Mouse (Mus musculus) G1E (cell line): Measurements from ENCODE around the gene Hoxc9. TPM values are rescaled to one million over a fixed set of nuclear protein-coding genes. Genes with fewer than 3 reads are reported as not detected.
A peak's percentile ranks its signal among the peaks of the same experiment; 100 is the strongest.

ENCODE experiments used
- ATAC-seq: 2 replicates; pipeline ENCODE4 v1.8.0; 2016; ENCODE audit warnings: mild to moderate bottlenecking; ENCODE audit not compliant: insufficient number of reproducible peaks, poor library complexity, low FRiP score, severe bottlenecking; ENCODE audit errors: extremely low read depth
- DNase-seq: peaks from one replicate; pipeline ENCODE4 v3.0.0; 2012; ENCODE audit warnings: low spot score
- H3K27me3 ChIP-seq: 2 replicates; pipeline ENCODE4 v1.6.1; 2012; ENCODE audit warnings: mild to moderate bottlenecking, low read length, inconsistent platforms; ENCODE audit not compliant: insufficient read depth
- H3K36me3 ChIP-seq: replicated peaks from 2 replicates; pipeline ENCODE3; 2012; ENCODE audit warnings: mild to moderate bottlenecking, inconsistent platforms
- H3K4me1 ChIP-seq: 2 replicates; pipeline ENCODE4 v1.6.1; 2012; ENCODE audit warnings: low read depth, low read length, inconsistent platforms, mixed read lengths; ENCODE audit not compliant: insufficient read depth
- H3K4me3 ChIP-seq: 2 replicates; pipeline ENCODE4 v1.5.1; 2012; ENCODE audit warnings: low read depth, mild to moderate bottlenecking, inconsistent platforms, low read length, moderate library complexity, mixed read lengths
- H3K9me3 ChIP-seq: replicated peaks from 2 replicates; pipeline ENCODE4 v1.6.1; 2012; ENCODE audit warnings: inconsistent platforms
- CTCF ChIP-seq: IDR thresholded peaks from 2 replicates; pipeline ENCODE4 v1.5.1; 2012; ENCODE audit warnings: low read depth, low read length, inconsistent platforms, mixed read lengths
- GATA1 ChIP-seq: IDR thresholded peaks from 2 replicates; pipeline ENCODE4 v1.6.1; 2012; ENCODE audit warnings: borderline replicate concordance, low read length, inconsistent platforms, mixed read lengths
- GATA2 ChIP-seq: IDR thresholded peaks from 2 replicates; pipeline ENCODE4 v1.6.1; 2012; ENCODE audit warnings: low read depth, low read length, inconsistent platforms, borderline replicate concordance
- POLR2AphosphoS5 ChIP-seq: IDR thresholded peaks from 2 replicates; pipeline ENCODE4 v1.6.1; 2012; ENCODE audit warnings: low read depth, low read length, inconsistent platforms; ENCODE audit not compliant: insufficient replicate concordance
- TAL1 ChIP-seq: conservative IDR thresholded peaks from 2 replicates; pipeline ENCODE4 v1.6.1; 2012; ENCODE audit warnings: low read depth, low read length, inconsistent platforms, mixed read lengths
- polyA plus RNA-seq: library from polyadenylated mRNA; stranded (reverse); fragments of >175 nt; gene quantifications from 2 replicates; pipeline ENCODE4 v1.2.3, GENCODE M21; 2012
- total RNA-seq, 2 experiments: library from RNA; stranded (forward) in 1 of 2; stranded (reverse) in 1 of 2; fragments of 200-1000 nt in 1 of 2; fragments of >200 nt in 1 of 2; fragmentation: Nextera tagmentation in 1 of 2; gene quantifications; 2 replicates each; pipeline ENCODE4 v1.2.3; 2014 to 2017

Gene Hoxc9
- total and polyA plus RNA-seq, 3 experiments: 3.9 to 9.8 (median 7.9) TPM

GRCm38 (mm10) chr15:102997431-102997830, 21.2 kb downstream of the Hoxc9 start:
- Histone ChIP-seq H3K4me3 (peak overlapping the region; percentile 74), H3K27me3 (peaks cover 10% of the 10 kb centered on the region), H3K9me3 (no peaks in the 10 kb centered on the region), H3K36me3 (peaks cover 5% of the 10 kb centered on the region), H3K4me1 (peaks cover 84% of the 10 kb centered on the region)
- DNase-seq (no peak), ATAC-seq (no peak)
- TF ChIP-seq CTCF (no peak), TAL1 (no peak), GATA1 (no peak), POLR2AphosphoS5 (no peak), GATA2 (no peak)

GRCm38 (mm10) chr15:102997939-102998355, 21.7 kb downstream of the Hoxc9 start, which contains the start of gene Hoxc6:
TSS of gene Hoxc6 (plus strand) at chr15:102998257.
- H3K36me3 ChIP-seq: peaks cover 5% of the 10 kb centered on the region
- DNase-seq (no peak), ATAC-seq (no peak)
- peaks cover 10% of the 10 kb centered on the region for H3K27me3 ChIP-seq
- peaks cover 84% of the 10 kb centered on the region for H3K4me1 ChIP-seq
- TF ChIP-seq GATA1 (no peak), GATA2 (no peak), CTCF (no peak), POLR2AphosphoS5 (no peak), TAL1 (no peak)
- peak within 1 kb of the TSS; percentile 74 for H3K4me3 ChIP-seq
- H3K9me3 ChIP-seq: no peaks in the 10 kb centered on the region

- Histone ChIP-seq H3K4me3 (peak overlapping the region; percentile 74), H3K36me3 (peaks cover 5% of the 10 kb centered on the region), H3K27me3 (peaks cover 10% of the 10 kb centered on the region), H3K4me1 (peaks cover 87% of the 10 kb centered on the region), H3K9me3 (no peaks in the 10 kb centered on the region)
- TF ChIP-seq GATA1 (no peak), CTCF (no peak), GATA2 (no peak), POLR2AphosphoS5 (no peak), TAL1 (no peak)
- DNase-seq (peak; percentile 82), ATAC-seq (peak; percentile 43)
Measured at GRCm38 (mm10) chr15:102998608-102999182, 22.5 kb downstream of the Hoxc9 start.

DNA sequence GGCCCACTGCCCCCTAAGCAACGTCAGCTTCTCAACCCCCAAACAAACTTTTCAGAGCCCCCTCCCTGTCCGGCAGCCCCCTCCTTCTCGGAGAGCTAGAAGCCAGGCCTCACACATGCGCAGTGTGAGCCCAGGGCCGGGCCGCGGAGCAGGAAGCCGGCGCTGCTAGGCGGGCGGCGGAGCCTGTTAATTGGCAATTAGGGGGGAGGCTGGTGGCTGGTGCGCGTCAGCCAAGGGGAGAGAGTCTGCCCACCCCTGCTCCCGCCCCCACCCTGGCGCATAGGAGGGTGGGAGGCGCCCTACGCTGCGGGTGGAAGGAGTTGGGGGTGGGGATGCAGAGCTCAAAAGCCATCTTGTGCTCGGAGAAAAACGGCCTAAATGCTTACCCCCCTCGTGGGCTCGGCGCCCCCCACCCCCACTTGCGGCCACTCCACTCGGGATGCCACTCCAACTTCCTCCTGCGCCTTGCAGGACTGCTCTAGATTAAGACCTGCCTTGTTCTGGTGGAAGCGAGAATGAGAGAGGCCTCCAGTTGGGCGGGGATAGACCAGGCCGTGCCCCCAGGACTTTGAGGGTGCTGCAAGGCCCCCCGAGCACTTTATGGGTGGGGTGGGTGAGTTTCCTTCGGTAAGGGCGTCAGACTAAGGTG, 23.1 kb downstream of the Hoxc9 start:
- Histone ChIP-seq H3K4me1 (peaks cover 88% of the 10 kb centered on the region), H3K4me3 (peak overlapping the region; percentile 74), H3K27me3 (peaks cover 10% of the 10 kb centered on the region), H3K36me3 (peaks cover 6% of the 10 kb centered on the region), H3K9me3 (no peaks in the 10 kb centered on the region)
- ATAC-seq (peak; percentile 72), DNase-seq (peak; percentile 95)
- no peak for TF ChIP-seq GATA1
- TF ChIP-seq CTCF: no peak

- ATAC-seq (no peak; the same call in 1 of the 2 replicates), DNase-seq (no peak)
- Histone ChIP-seq H3K36me3 (peaks cover 10% of the 10 kb centered on the region), H3K4me1 (peaks cover 88% of the 10 kb centered on the region), H3K9me3 (no peaks in the 10 kb centered on the region), H3K27me3 (peaks cover 8% of the 10 kb centered on the region), H3K4me3 (peak overlapping the region; percentile 74)
- TF ChIP-seq CTCF (no peak), POLR2AphosphoS5 (no peak; the same call in 1 of the 2 replicates), GATA2 (no peak), GATA1 (no peak), TAL1 (no peak)
Measured at GRCm38 (mm10) chr15:102999955-103000354, 23.7 kb downstream of the Hoxc9 start.

DNA sequence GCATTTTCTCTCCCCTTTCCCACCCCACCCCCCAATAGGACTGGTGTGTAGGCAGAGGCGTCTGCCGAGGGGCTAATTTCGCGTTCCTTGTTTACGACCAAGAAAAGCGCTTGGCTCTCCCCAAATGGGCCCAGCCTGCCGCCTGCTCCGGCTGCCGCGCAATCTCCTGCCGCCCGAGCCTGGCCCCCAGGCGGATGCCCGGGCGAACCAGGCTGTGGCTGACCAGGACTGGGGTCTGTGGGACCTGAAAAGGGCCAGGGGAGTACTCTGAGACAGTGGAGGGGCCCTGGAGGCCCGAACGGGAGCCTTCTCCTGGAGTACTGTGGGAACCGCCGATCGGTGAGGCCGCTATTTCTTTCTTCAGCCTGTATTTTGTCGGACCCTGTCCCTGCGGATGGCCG, 24.3 kb downstream of the Hoxc9 start:
- DNase-seq (no peak), ATAC-seq (no peak)
- no peak for TF ChIP-seq POLR2AphosphoS5
- TF ChIP-seq TAL1: no peak
- TF ChIP-seq CTCF: no peak
- TF ChIP-seq GATA2: no peak
- no peak for TF ChIP-seq GATA1
- peaks cover 5% of the 10 kb centered on the region; the same call in 1 of the 2 replicates for H3K27me3 ChIP-seq
- peaks cover 87% of the 10 kb centered on the region for H3K4me1 ChIP-seq
- H3K9me3 ChIP-seq: no peaks in the 10 kb centered on the region
- H3K36me3 ChIP-seq: peaks cover 13% of the 10 kb centered on the region
- H3K4me3 ChIP-seq: peak overlapping the region; percentile 74

- Histone ChIP-seq H3K4me3 (peak overlapping the region; percentile 74; the same call in 1 of the 2 replicates), H3K9me3 (no peaks in the 10 kb centered on the region), H3K27me3 (no peaks in the 10 kb centered on the region), H3K36me3 (peaks cover 17% of the 10 kb centered on the region), H3K4me1 (peaks cover 86% of the 10 kb centered on the region)
- TF ChIP-seq TAL1: no peak
- no peak for TF ChIP-seq CTCF
- TF ChIP-seq POLR2AphosphoS5: no peak
- TF ChIP-seq GATA2: no peak
- no peak for TF ChIP-seq GATA1
- ATAC-seq (no peak), DNase-seq (no peak)
Measured at GRCm38 (mm10) chr15:103001370-103001769, 25.1 kb downstream of the Hoxc9 start.
